Mouse (Mus musculus): Measurements from ENCODE around the gene 2310033P09Rik. TPM values are rescaled to one million over a fixed set of nuclear protein-coding genes. Genes with fewer than 3 reads are reported as not detected.
"Not testable (repeated sequence)": the region's sequence is repeated elsewhere in the genome, so short reads cannot be mapped to it uniquely, and the experiment has no call there.

The 2310033P09Rik gene
- polyA plus RNA-seq, 1 experiment from 2014 or later: 22.1 TPM

GRCm38 (mm10) chr11:59201216-59202002 lies 6.7 kb upstream of the 2310033P09Rik start:
- Histone ChIP-seq H3K27me3 (ENCODE audit: control insufficient read depth, insufficient read depth, low read length) (no peaks in the 10 kb centered on the region), H3K9ac (ENCODE audit: low read length) (peak overlapping the region; percentile 87), H3K9me3 (ENCODE audit: control insufficient read depth, low read length) (no peaks in the 10 kb centered on the region), H3K36me3 (ENCODE audit: control insufficient read depth, insufficient read depth, low read length) (peaks cover 37% of the 10 kb centered on the region), H3K4me1 (ENCODE audit: control insufficient read depth in 2 of 2, insufficient read depth in 2 of 2, low read length in 2 of 2) (peaks cover 6 to 12% of the 10 kb centered on the region in 2 experiments), H3K27ac (replicated peaks in 1 of 2; ENCODE audit: control insufficient read depth in 1 of 2, insufficient read depth in 1 of 2, low read depth in 2 of 2, low read length in 2 of 2) (peak overlapping the region; percentile 74 to 91), H3K4me3 (ENCODE audit: control insufficient read depth in 1 of 2, insufficient read depth in 1 of 2, low read depth in 1 of 2, low read length in 2 of 2) (peak overlapping the region; percentile 83 to 86), H3K4me2 (ENCODE audit: low read length) (peak overlapping the region; percentile 95)
- WGBS: 25% methylated on average over 16 of the region's 16 CpGs
- ATAC-seq (ENCODE audit: insufficient number of reproducible peaks, insufficient read depth, low FRiP score, low read depth): peak; percentile 11; the same call in 1 of the 2 replicates

- Histone ChIP-seq H3K9ac (ENCODE audit: low read length) (peak within 1 kb of the TSS; percentile 87), H3K4me1 (ENCODE audit: control insufficient read depth in 2 of 2, insufficient read depth in 2 of 2, low read length in 2 of 2) (peaks cover 6 to 12% of the 10 kb centered on the region in 2 experiments), H3K27ac (replicated peaks in 1 of 2; ENCODE audit: control insufficient read depth in 1 of 2, insufficient read depth in 1 of 2, low read depth in 2 of 2, low read length in 2 of 2) (peak within 1 kb of the TSS; percentile 74 to 91), H3K27me3 (ENCODE audit: control insufficient read depth, insufficient read depth, low read length) (no peaks in the 10 kb centered on the region), H3K36me3 (ENCODE audit: control insufficient read depth, insufficient read depth, low read length) (peaks cover 46% of the 10 kb centered on the region), H3K4me2 (ENCODE audit: low read length) (peak within 1 kb of the TSS; percentile 95), H3K9me3 (ENCODE audit: control insufficient read depth, low read length) (no peaks in the 10 kb centered on the region), H3K4me3 (ENCODE audit: control insufficient read depth in 1 of 2, insufficient read depth in 1 of 2, low read depth in 1 of 2, low read length in 2 of 2) (peak within 1 kb of the TSS; percentile 83 to 86)
- peak; percentile 83 for ATAC-seq (ENCODE audit: insufficient number of reproducible peaks, insufficient read depth, low FRiP score, low read depth)
- under 1% methylated on average over 63 of the region's 63 CpGs for WGBS
Observed at GRCm38 (mm10) chr11:59202081-59202995, 5.8 kb upstream of the 2310033P09Rik start, which contains the start of gene Mrpl55. Gene Mrpl55, plus strand, starts transcription at chr11:59202486.

GRCm38 (mm10) chr11:59209003-59209441 lies 901 bp downstream of the 2310033P09Rik start:
- ATAC-seq (ENCODE audit: insufficient number of reproducible peaks, insufficient read depth, low FRiP score, low read depth): peak; percentile 31
- Histone ChIP-seq H3K4me3 (ENCODE audit: control insufficient read depth in 1 of 2, insufficient read depth in 1 of 2, low read depth in 1 of 2, low read length in 2 of 2) (peak overlapping the region; percentile 75 to 79), H3K27ac (replicated peaks in 1 of 2; ENCODE audit: control insufficient read depth in 1 of 2, insufficient read depth in 1 of 2, low read depth in 2 of 2, low read length in 2 of 2) (peak overlapping the region; percentile 20 to 93; a peak in 2 of 4 replicates), H3K9ac (ENCODE audit: low read length) (peak overlapping the region; percentile 90), H3K9me3 (ENCODE audit: control insufficient read depth, low read length) (no peaks in the 10 kb centered on the region), H3K4me2 (ENCODE audit: low read length) (peak overlapping the region; percentile 75), H3K4me1 (ENCODE audit: control insufficient read depth in 2 of 2, insufficient read depth in 2 of 2, low read length in 2 of 2) (peaks cover 2 to 25% of the 10 kb centered on the region in 2 experiments; a peak in 3 of 4 replicates), H3K36me3 (ENCODE audit: control insufficient read depth, insufficient read depth, low read length) (peaks cover 79% of the 10 kb centered on the region), H3K27me3 (ENCODE audit: control insufficient read depth, insufficient read depth, low read length) (no peaks in the 10 kb centered on the region)
- 6% methylated on average over 18 of the region's 18 CpGs for WGBS

GRCm38 (mm10) chr11:59209580-59209979 lies 1.5 kb downstream of the 2310033P09Rik start:
- Histone ChIP-seq H3K4me2 (ENCODE audit: low read length) (peak overlapping the region; percentile 75), H3K27me3 (ENCODE audit: control insufficient read depth, insufficient read depth, low read length) (no peaks in the 10 kb centered on the region), H3K4me3 (ENCODE audit: control insufficient read depth in 1 of 2, insufficient read depth in 1 of 2, low read depth in 1 of 2, low read length in 2 of 2) (no peak overlapping the region), H3K9me3 (ENCODE audit: control insufficient read depth, low read length) (no peaks in the 10 kb centered on the region), H3K27ac (replicated peaks in 1 of 2; ENCODE audit: control insufficient read depth in 1 of 2, insufficient read depth in 1 of 2, low read depth in 2 of 2, low read length in 2 of 2) (peak overlapping the region in 1 of 2 experiments; percentile 93; a peak in 1 of 4 replicates), H3K4me1 (ENCODE audit: control insufficient read depth in 2 of 2, insufficient read depth in 2 of 2, low read length in 2 of 2) (peaks cover 2 to 29% of the 10 kb centered on the region in 2 experiments; a peak in 3 of 4 replicates), H3K36me3 (ENCODE audit: control insufficient read depth, insufficient read depth, low read length) (peaks cover 79% of the 10 kb centered on the region), H3K9ac (ENCODE audit: low read length) (no peak overlapping the region)
- ATAC-seq (ENCODE audit: insufficient number of reproducible peaks, insufficient read depth, low FRiP score, low read depth): no peak
- WGBS: 70% methylated on average over 5 of the region's 5 CpGs

- H3K9me3 ChIP-seq (ENCODE audit: control insufficient read depth, low read length): no peaks in the 10 kb centered on the region
- H3K9ac ChIP-seq (ENCODE audit: low read length): no peak overlapping the region
- H3K27ac ChIP-seq (replicated peaks in 1 of 2; ENCODE audit: control insufficient read depth in 1 of 2, insufficient read depth in 1 of 2, low read depth in 2 of 2, low read length in 2 of 2): no peak overlapping the region
- H3K4me1 ChIP-seq (ENCODE audit: control insufficient read depth in 2 of 2, insufficient read depth in 2 of 2, low read length in 2 of 2): peaks cover 2 to 29% of the 10 kb centered on the region in 2 experiments; a peak in 3 of 4 replicates
- no peak overlapping the region for H3K4me3 ChIP-seq (ENCODE audit: control insufficient read depth in 1 of 2, insufficient read depth in 1 of 2, low read depth in 1 of 2, low read length in 2 of 2)
- WGBS: 71% methylated on average over 4 of the region's 4 CpGs
- H3K27me3 ChIP-seq (ENCODE audit: control insufficient read depth, insufficient read depth, low read length): no peaks in the 10 kb centered on the region
- H3K4me2 ChIP-seq (ENCODE audit: low read length): no peak overlapping the region
- peaks cover 79% of the 10 kb centered on the region for H3K36me3 ChIP-seq (ENCODE audit: control insufficient read depth, insufficient read depth, low read length)
- no peak for ATAC-seq (ENCODE audit: insufficient number of reproducible peaks, insufficient read depth, low FRiP score, low read depth)
Observed at GRCm38 (mm10) chr11:59210020-59210419, 1.9 kb downstream of the 2310033P09Rik start.

- not testable (repeated sequence) for H3K4me2 ChIP-seq (ENCODE audit: low read length); H3K27ac ChIP-seq (replicated peaks in 1 of 2; ENCODE audit: control insufficient read depth in 1 of 2, insufficient read depth in 1 of 2, low read depth in 2 of 2, low read length in 2 of 2); H3K27me3 ChIP-seq (ENCODE audit: control insufficient read depth, insufficient read depth, low read length); H3K4me3 ChIP-seq (ENCODE audit: control insufficient read depth in 1 of 2, insufficient read depth in 1 of 2, low read depth in 1 of 2, low read length in 2 of 2); H3K9me3 ChIP-seq (ENCODE audit: control insufficient read depth, low read length); ATAC-seq (ENCODE audit: insufficient number of reproducible peaks, insufficient read depth, low FRiP score, low read depth); H3K9ac ChIP-seq (ENCODE audit: low read length)
- H3K36me3 ChIP-seq (ENCODE audit: control insufficient read depth, insufficient read depth, low read length): peaks cover 65% of the 10 kb centered on the region
- WGBS: 84% methylated on average over 8 of the region's 9 CpGs
- peaks cover 2 to 29% of the 10 kb centered on the region in 2 experiments; a peak in 3 of 4 replicates for H3K4me1 ChIP-seq (ENCODE audit: control insufficient read depth in 2 of 2, insufficient read depth in 2 of 2, low read length in 2 of 2)
Observed at GRCm38 (mm10) chr11:59211561-59211960, 3.4 kb downstream of the 2310033P09Rik start.

GRCm38 (mm10) chr11:59212320-59212719 lies 4.2 kb downstream of the 2310033P09Rik start:
- not testable (repeated sequence) for H3K9ac ChIP-seq (ENCODE audit: low read length); ATAC-seq (ENCODE audit: insufficient number of reproducible peaks, insufficient read depth, low FRiP score, low read depth); H3K9me3 ChIP-seq (ENCODE audit: control insufficient read depth, low read length); H3K4me3 ChIP-seq (ENCODE audit: control insufficient read depth in 1 of 2, insufficient read depth in 1 of 2, low read depth in 1 of 2, low read length in 2 of 2); H3K4me2 ChIP-seq (ENCODE audit: low read length); H3K27me3 ChIP-seq (ENCODE audit: control insufficient read depth, insufficient read depth, low read length); H3K27ac ChIP-seq (replicated peaks in 1 of 2; ENCODE audit: control insufficient read depth in 1 of 2, insufficient read depth in 1 of 2, low read depth in 2 of 2, low read length in 2 of 2)
- H3K4me1 ChIP-seq (ENCODE audit: control insufficient read depth in 2 of 2, insufficient read depth in 2 of 2, low read length in 2 of 2): peaks cover 2 to 33% of the 10 kb centered on the region in 2 experiments; a peak in 3 of 4 replicates
- 71% methylated on average over 12 of the region's 12 CpGs for WGBS
- peaks cover 57% of the 10 kb centered on the region for H3K36me3 ChIP-seq (ENCODE audit: control insufficient read depth, insufficient read depth, low read length)
